Mouse (Mus musculus): Measurements from ENCODE around the gene Scgb1b29.
"Not testable (repeated sequence)": the region's sequence is repeated elsewhere in the genome, so short reads cannot be mapped to it uniquely, and the experiment has no call there.

Scgb1b29 gene

GRCm38 (mm10) chr7:32441241-32441640, at the start of gene Scgb1b29:
Gene Scgb1b29, plus strand, starts transcription at chr7:32441541.
- DNase-seq, result not testable (repeated sequence)

- DNase-seq, result not testable (repeated sequence)
Measured at GRCm38 (mm10) chr7:32428636-32429035, 12.7 kb upstream of the Scgb1b29 start.
